Mouse (Mus musculus) midbrain, postnatal 0 days (tissue): ENCODE data around the gene Rmdn2. TPM values are rescaled to one million over a fixed set of nuclear protein-coding genes. Genes with fewer than 3 reads are reported as not detected.

ENCODE experiments used
- ATAC-seq: fragments of 200-750 bp; cut with Nextera tagmentation; 2 replicates; pipeline ENCODE4 v1.8.0; 2017; ENCODE audit warnings: moderate number of reproducible peaks, mild to moderate bottlenecking, moderate TSS enrichment, moderate library complexity; ENCODE audit not compliant: low FRiP score
- DNase-seq: peaks from one replicate; pipeline ENCODE4 v3.0.0-alpha.2; 2015; ENCODE audit warnings: low spot score
- H3K27ac ChIP-seq: fragments of 300-500 bp; sonication (generic); 2 replicates; pipeline ENCODE4 v1.5.1; 2014; ENCODE audit warnings: low read depth, mild to moderate bottlenecking, low read length, mixed read lengths
- H3K27me3 ChIP-seq: fragments of 300-500 bp; sonication (generic); 2 replicates; pipeline ENCODE4 v1.6.1; 2014; ENCODE audit warnings: low read length, control low read depth, mixed read lengths; ENCODE audit not compliant: insufficient read depth
- H3K36me3 ChIP-seq: fragments of 300-500 bp; sonication (generic); 2 replicates; pipeline ENCODE4 v1.6.1; 2014; ENCODE audit warnings: low read length, control low read depth, mixed read lengths; ENCODE audit not compliant: insufficient read depth
- H3K4me1 ChIP-seq: fragments of 300-500 bp; sonication (generic); 2 replicates; pipeline ENCODE4 v1.6.1; 2014; ENCODE audit warnings: mild to moderate bottlenecking, control low read depth, antibody characterized with exemption, low read length, mixed read lengths; ENCODE audit not compliant: insufficient read depth
- H3K4me2 ChIP-seq: fragments of 300-500 bp; sonication (generic); 2 replicates; pipeline ENCODE4 v1.6.1; 2014; ENCODE audit warnings: low read depth, mild to moderate bottlenecking, low read length, mixed read lengths; ENCODE audit not compliant: poor library complexity, severe bottlenecking
- H3K4me3 ChIP-seq: fragments of 300-500 bp; sonication (generic); 2 replicates; pipeline ENCODE4 v1.5.1; 2014; ENCODE audit warnings: low read depth, mild to moderate bottlenecking, low read length, moderate library complexity
- H3K9ac ChIP-seq: fragments of 300-500 bp; sonication (generic); replicated peaks from 2 replicates; pipeline ENCODE4 v1.6.1; 2014; ENCODE audit warnings: mild to moderate bottlenecking, low read length, moderate library complexity, mixed read lengths; ENCODE audit not compliant: poor library complexity, severe bottlenecking
- H3K9me3 ChIP-seq: fragments of 300-500 bp; sonication (generic); 2 replicates; pipeline ENCODE4 v1.6.1; 2016; ENCODE audit warnings: low read length, control low read depth
- CTCF ChIP-seq: IDR thresholded peaks from 2 replicates; pipeline ENCODE4 v1.5.1; 2016; ENCODE audit warnings: antibody characterized with exemption, mild to moderate bottlenecking
- WGBS: fragments of 180-500 bp; shearing (Covaris S2); extraction: QIAGEN DNeasy Blood & Tissue Kit; methylation state at CpG from one replicate; pipeline ENCODE4 v1.1.7; 2014; 5-methylcytosine and 5-hydroxymethylcytosine counted together
- polyA plus RNA-seq: library from polyadenylated mRNA; unstranded; fragments of >200 nt; fragmentation: Nextera tagmentation; extraction: Ambion mirVana; gene quantifications from 2 replicates; pipeline ENCODE4 v1.2.1, GENCODE M21; 2015
- total RNA-seq: library from RNA; depleted of rRNA; stranded (reverse); fragments of >200 nt; gene quantifications from 2 replicates; pipeline ENCODE4 v1.2.3, GENCODE M21; 2014

Rmdn2 gene
- total and polyA plus RNA-seq, 2 experiments from 2014 or later: 2.8 to 10.7 TPM

GRCm38 (mm10) chr17:79653171-79653570 lies 41.5 kb downstream of the Rmdn2 start:
- Histone ChIP-seq H3K4me1 (no peaks in the 10 kb centered on the region), H3K9me3 (no peaks in the 10 kb centered on the region), H3K27me3 (no peaks in the 10 kb centered on the region), H3K27ac (no peak overlapping the region), H3K36me3 (no peaks in the 10 kb centered on the region), H3K4me2 (no peak overlapping the region), H3K4me3 (no peak overlapping the region), H3K9ac (no peak overlapping the region)
- DNase-seq (no peak), ATAC-seq (no peak)
- WGBS: 78% methylated on average over 1 of the region's 1 CpGs
- no peak for TF ChIP-seq CTCF

GRCm38 (mm10) chr17:79654187-79654586 lies 42.5 kb downstream of the Rmdn2 start:
- Histone ChIP-seq H3K4me2 (no peak overlapping the region), H3K9ac (no peak overlapping the region), H3K36me3 (no peaks in the 10 kb centered on the region), H3K27ac (no peak overlapping the region), H3K4me1 (no peaks in the 10 kb centered on the region), H3K9me3 (no peaks in the 10 kb centered on the region), H3K27me3 (no peaks in the 10 kb centered on the region), H3K4me3 (no peak overlapping the region)
- TF ChIP-seq CTCF: no peak
- no peak for ATAC-seq
- no peak for DNase-seq
- WGBS: 69% methylated on average over 3 of the region's 3 CpGs

GRCm38 (mm10) chr17:79657785-79658184 lies 46.1 kb downstream of the Rmdn2 start:
- Histone ChIP-seq H3K4me2 (no peak overlapping the region), H3K27ac (no peak overlapping the region), H3K4me1 (no peaks in the 10 kb centered on the region), H3K9ac (no peak overlapping the region), H3K27me3 (no peaks in the 10 kb centered on the region), H3K4me3 (no peak overlapping the region), H3K36me3 (no peaks in the 10 kb centered on the region), H3K9me3 (no peaks in the 10 kb centered on the region)
- ATAC-seq (no peak), DNase-seq (no peak)
- no peak for TF ChIP-seq CTCF
- WGBS: 57% methylated on average over 9 of the region's 9 CpGs

DNA sequence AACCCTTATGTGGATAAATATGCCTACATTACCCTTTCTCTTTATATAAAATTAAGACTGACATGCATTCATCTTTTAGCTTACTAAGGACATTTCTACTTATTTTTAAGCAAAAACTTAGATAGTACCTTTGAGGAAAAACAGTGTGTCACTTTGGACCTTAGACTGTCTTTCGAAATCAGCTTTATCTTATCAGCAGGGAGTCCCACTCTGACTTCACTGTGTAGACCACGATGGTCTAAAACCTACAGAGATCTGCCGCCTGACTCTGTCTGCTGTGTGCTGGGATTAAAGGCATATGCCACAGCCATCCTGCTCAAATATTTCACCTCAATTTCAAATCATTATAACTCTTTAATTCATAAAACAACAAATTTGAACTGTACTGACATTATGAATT lies 46.8 kb downstream of the Rmdn2 start:
- 46% methylated on average over 3 of the region's 3 CpGs for WGBS

DNA sequence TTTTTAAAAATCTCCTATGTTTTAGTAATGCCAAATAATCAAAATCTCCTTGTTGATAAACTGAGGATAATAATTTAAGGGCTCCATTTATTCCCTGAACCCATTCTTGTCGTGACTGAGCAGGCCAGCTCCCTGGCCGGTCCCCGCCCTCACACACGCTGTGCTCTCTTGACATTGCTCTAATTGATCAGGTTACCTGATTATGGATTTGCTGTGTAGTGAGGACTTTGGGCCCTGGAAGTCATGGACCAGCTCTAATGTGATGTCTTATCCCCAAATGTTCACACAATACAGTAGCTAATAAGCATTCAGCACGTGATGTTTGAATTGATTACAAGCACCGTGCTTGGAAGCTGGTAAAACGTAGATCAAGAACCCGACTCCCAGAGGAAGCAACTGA lies 47.2 kb downstream of the Rmdn2 start:
- Histone ChIP-seq H3K4me1 (no peaks in the 10 kb centered on the region), H3K9ac (no peak overlapping the region), H3K9me3 (no peaks in the 10 kb centered on the region), H3K27me3 (no peaks in the 10 kb centered on the region), H3K4me3 (no peak overlapping the region), H3K4me2 (no peak overlapping the region), H3K27ac (no peak overlapping the region), H3K36me3 (no peaks in the 10 kb centered on the region)
- no peak for ATAC-seq
- no peak for TF ChIP-seq CTCF
- 67% methylated on average over 8 of the region's 8 CpGs for WGBS
- no peak for DNase-seq

More for the DNA sequence above, 46.8 kb downstream of the Rmdn2 start:
- Histone ChIP-seq H3K9me3 (no peaks in the 10 kb centered on the region), H3K27ac (no peak overlapping the region), H3K4me1 (no peaks in the 10 kb centered on the region), H3K9ac (no peak overlapping the region), H3K4me3 (no peak overlapping the region), H3K27me3 (no peaks in the 10 kb centered on the region), H3K36me3 (no peaks in the 10 kb centered on the region), H3K4me2 (no peak overlapping the region)
- DNase-seq (no peak), ATAC-seq (no peak)
- TF ChIP-seq CTCF: no peak

DNA sequence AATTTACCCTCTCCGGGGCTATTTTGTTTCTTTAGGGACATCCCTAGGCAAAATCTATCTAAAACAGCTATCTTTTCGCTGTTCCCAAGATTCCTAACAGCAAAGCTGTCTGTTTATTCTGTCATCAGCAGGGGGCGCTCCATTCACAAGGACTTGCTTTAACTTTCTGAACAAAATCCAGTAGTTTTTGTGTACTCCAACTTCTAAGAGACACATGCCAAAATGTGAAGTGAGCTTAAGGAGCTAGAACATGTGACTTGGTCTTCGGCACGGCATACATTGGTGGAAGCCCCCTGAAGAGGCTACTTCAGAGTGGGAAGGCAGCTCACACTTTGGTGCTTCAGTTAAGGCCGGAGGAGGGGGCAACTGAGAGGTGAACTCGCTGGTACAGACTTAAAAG lies 49.7 kb downstream of the Rmdn2 start:
- peak; percentile 87 for TF ChIP-seq CTCF
- no peak overlapping the region for H3K4me2 ChIP-seq
- no peak overlapping the region for H3K9ac ChIP-seq
- H3K27me3 ChIP-seq: no peaks in the 10 kb centered on the region
- no peaks in the 10 kb centered on the region for H3K4me1 ChIP-seq
- DNase-seq (peak; percentile 82), ATAC-seq (no peak)
- 42% methylated on average over 7 of the region's 7 CpGs for WGBS
- H3K4me3 ChIP-seq: no peak overlapping the region
- H3K36me3 ChIP-seq: no peaks in the 10 kb centered on the region
- no peak overlapping the region for H3K27ac ChIP-seq
- H3K9me3 ChIP-seq: no peaks in the 10 kb centered on the region
